In genomic region chr16:40930596-40930995, GRCm38 (mm10) we compare ENCODE assay signal across 25 mouse cellular contexts.
DNase-seq lines count a peak whose midpoint lies in the region; ATAC-seq and TF ChIP-seq lines count a peak whose summit lies in the region.
"Had no signal": no experiment of that assay in that cellular context is flagged by ENCODE, and none has a peak within 500 bp of the region (broad histone marks: within the 10 kb centered on the region; RNA-seq: fewer than 3 reads in every experiment).

No protein-coding gene starts in this region.

- H3K4me1 ChIP-seq in kidney, adult 2 months (ENCODE audit: control insufficient read depth, insufficient read depth, low read length): no peaks in the 10 kb centered on the region
- H3K4me1 ChIP-seq in liver, adult 2 months (ENCODE audit: control insufficient read depth, insufficient read depth, low read length): no peaks in the 10 kb centered on the region
- H3K4me1 ChIP-seq in liver, embryonic 11.5 days (replicated peaks; ENCODE audit: control insufficient read depth, insufficient read depth, low read length): no peaks in the 10 kb centered on the region
- H3K4me1 ChIP-seq in intestine, embryonic 16.5 days (ENCODE audit: control insufficient read depth, insufficient read depth, low read length): no peaks in the 10 kb centered on the region
- H3K4me1 ChIP-seq: embryonic facial prominence, embryonic 13.5 days; embryonic facial prominence, embryonic 15.5 days; forebrain, embryonic 12.5 days had no signal

- no peak for TF ChIP-seq POLR2A in kidney, adult 2 months (IDR thresholded peaks at IDR 0.05; ENCODE audit: low read depth, low read length)
- no peak for TF ChIP-seq POLR2A in liver, adult 2 months (IDR thresholded peaks at IDR 0.05; ENCODE audit: extremely low read depth, insufficient read depth, low read length)

- H3K9ac ChIP-seq in liver, adult 2 months (ENCODE audit: low read depth, low read length): no peak overlapping the region
- H3K9ac ChIP-seq in liver, embryonic 11.5 days (ENCODE audit: low read depth, low read length): no peak overlapping the region
- no peak overlapping the region for H3K9ac ChIP-seq in intestine, embryonic 16.5 days (ENCODE audit: low read depth, low read length)
- H3K9ac ChIP-seq: embryonic facial prominence, embryonic 13.5 days; embryonic facial prominence, embryonic 15.5 days; forebrain, embryonic 12.5 days had no signal

- H3K4me3 ChIP-seq in kidney, adult 2 months (ENCODE audit: insufficient read depth, low read depth, low read length): no peak overlapping the region
- no peak overlapping the region for H3K4me3 ChIP-seq in liver, adult 2 months (ENCODE audit: insufficient read depth, low read depth, low read length)
- no peak overlapping the region for H3K4me3 ChIP-seq in liver, embryonic 11.5 days (ENCODE audit: low read depth, low read length)
- H3K4me3 ChIP-seq in intestine, embryonic 16.5 days (ENCODE audit: low read length): no peak overlapping the region
- H3K4me3 ChIP-seq: embryonic facial prominence, embryonic 13.5 days; embryonic facial prominence, embryonic 15.5 days; erythroblast, embryonic 14.5 days; forebrain, embryonic 10.5 days; forebrain, embryonic 12.5 days had no signal

- no peak overlapping the region for H3K27ac ChIP-seq in kidney, adult 2 months (ENCODE audit: insufficient read depth, low read depth, low read length)
- no peak overlapping the region for H3K27ac ChIP-seq in liver, adult 2 months (replicated peaks; ENCODE audit: insufficient read depth, low read depth, low read length)
- no peak overlapping the region for H3K27ac ChIP-seq in liver, embryonic 11.5 days (ENCODE audit: low read depth, low read length)
- no peak overlapping the region for H3K27ac ChIP-seq in intestine, embryonic 16.5 days (ENCODE audit: low read length)
- H3K27ac ChIP-seq: embryonic facial prominence, embryonic 13.5 days; embryonic facial prominence, embryonic 15.5 days; forebrain, embryonic 10.5 days; forebrain, embryonic 12.5 days had no signal

- peak; percentile 33 for DNase-seq in kidney, adult 2 months
- no peak for DNase-seq in kidney, adult 18-20 months
- peak; percentile 29 for DNase-seq in liver, adult 2 months (ENCODE audit: extremely low read depth, low read depth, low spot score)
- DNase-seq in liver, embryonic 11.5 days (ENCODE audit: low spot score): no peak
- peak; percentile 5 for DNase-seq in Muller cell, postnatal 12 days (ENCODE audit: inconsistent ontology term)
- no peak for DNase-seq in ovary, adult 18-20 months (ENCODE audit: low spot score)
- DNase-seq: adrenal gland, adult 2 months; adrenal gland, postnatal 10 days; adrenal gland, postnatal 25 days; cerebellum, adult 11 months; cerebellum, adult 18-20 months; cerebellum, adult 8-10 months; cerebellum, adult 9-11 months; cerebellum, postnatal 36 days; embryo, embryonic 11 days had no signal

- H3K79me2 ChIP-seq in liver, adult 2 months (ENCODE audit: control insufficient read depth, insufficient read depth, low read length): no peaks in the 10 kb centered on the region

- WGBS in kidney, adult 2 months: 57% methylated on average over 4 of the region's 4 CpGs
- 49% methylated on average over 4 of the region's 4 CpGs for WGBS in liver, adult 2 months
- 84% methylated on average over 4 of the region's 4 CpGs for WGBS in liver, embryonic 11.5 days
- 47% methylated on average over 4 of the region's 4 CpGs for WGBS in intestine, embryonic 16.5 days

- H3K36me3 ChIP-seq in kidney, adult 2 months (ENCODE audit: control insufficient read depth, insufficient read depth, low read length): no peaks in the 10 kb centered on the region
- no peaks in the 10 kb centered on the region for H3K36me3 ChIP-seq in liver, adult 2 months (ENCODE audit: control insufficient read depth, insufficient read depth, low read length)
- H3K36me3 ChIP-seq in liver, embryonic 11.5 days (ENCODE audit: control insufficient read depth, insufficient read depth, low read length): no peaks in the 10 kb centered on the region
- H3K36me3 ChIP-seq in intestine, embryonic 16.5 days (ENCODE audit: control insufficient read depth, insufficient read depth, low read length): no peaks in the 10 kb centered on the region
- H3K36me3 ChIP-seq: embryonic facial prominence, embryonic 13.5 days; embryonic facial prominence, embryonic 15.5 days; forebrain, embryonic 10.5 days; forebrain, embryonic 12.5 days had no signal

- H3K27me3 ChIP-seq in kidney, adult 2 months (replicated peaks; ENCODE audit: control insufficient read depth, insufficient read depth, low read length): no peaks in the 10 kb centered on the region
- no peaks in the 10 kb centered on the region for H3K27me3 ChIP-seq in liver, adult 2 months (ENCODE audit: control insufficient read depth, insufficient read depth, low read length)
- no peaks in the 10 kb centered on the region for H3K27me3 ChIP-seq in liver, embryonic 11.5 days (replicated peaks; ENCODE audit: control insufficient read depth, insufficient read depth, low read length)
- H3K27me3 ChIP-seq in intestine, embryonic 16.5 days (replicated peaks; ENCODE audit: control insufficient read depth, insufficient read depth, low read length): no peaks in the 10 kb centered on the region
- H3K27me3 ChIP-seq: embryonic facial prominence, embryonic 13.5 days; embryonic facial prominence, embryonic 15.5 days; forebrain, embryonic 12.5 days; Patski had no signal

- no peak for TF ChIP-seq CTCF in kidney, adult 2 months (conservative IDR thresholded peaks at IDR 0.05; ENCODE audit: insufficient read depth, insufficient read length, low read depth, low read length)
- no peak for TF ChIP-seq CTCF in liver, adult 2 months (IDR thresholded peaks at IDR 0.05; ENCODE audit: low read depth, low read length)

- no peak overlapping the region for H3K4me2 ChIP-seq in liver, embryonic 11.5 days
- no peak overlapping the region for H3K4me2 ChIP-seq in intestine, embryonic 16.5 days (ENCODE audit: low read depth, low read length)
- H3K4me2 ChIP-seq: embryonic facial prominence, embryonic 13.5 days; embryonic facial prominence, embryonic 15.5 days; forebrain, embryonic 12.5 days had no signal

- no peaks in the 10 kb centered on the region for H3K9me3 ChIP-seq in liver, embryonic 11.5 days (ENCODE audit: control insufficient read depth, low read length)
- H3K9me3 ChIP-seq in intestine, embryonic 16.5 days (ENCODE audit: control insufficient read depth, low read length): no peaks in the 10 kb centered on the region
- H3K9me3 ChIP-seq: embryonic facial prominence, embryonic 13.5 days; embryonic facial prominence, embryonic 15.5 days; forebrain, embryonic 10.5 days; forebrain, embryonic 12.5 days had no signal

- ATAC-seq in liver, embryonic 11.5 days (replicated peaks; ENCODE audit: low FRiP score): no peak
- peak; percentile 73 for ATAC-seq in intestine, embryonic 16.5 days
- ATAC-seq: activated CD4-positive, CD25-positive, alpha-beta regulatory T cell, adult 4 months; forebrain, embryonic 14.5 days; forebrain, embryonic 16.5 days; Patski had no signal

Comparison
In these comparisons a context has a peak if more than half of its experiments do, and no peak if none do; other contexts are left out.
1. DNase-seq: peak in kidney, adult 2 months (single experiment), liver, adult 2 months (single experiment) and Muller cell, postnatal 12 days (single experiment); none in kidney, adult 18-20 months (single experiment), liver, embryonic 11.5 days (single experiment) and ovary, adult 18-20 months (single experiment).